Mouse (Mus musculus) ES-E14 (cell line): ENCODE data around the gene Tspan8.

Experiments used
- MAFK ChIP-seq: IDR thresholded peaks from 2 replicates; pipeline ENCODE4 v1.6.1; 2014; ENCODE audit warnings: mild to moderate bottlenecking, low read depth, low read length, inconsistent platforms; ENCODE audit not compliant: insufficient read depth
- ZNF384 ChIP-seq: IDR thresholded peaks from 2 replicates; pipeline ENCODE4 v1.6.1; 2012; ENCODE audit warnings: low read depth, low read length, inconsistent platforms

- no peak for TF ChIP-seq MAFK
- no peak for TF ChIP-seq ZNF384
These were observed 13.1 kb downstream of the Tspan8 start for GRCm38 (mm10) chr10:115829696-115830095.
